Mouse (Mus musculus) C2C12 (cell line): ENCODE results near the gene Gatd1.

Experiments
- CTCF ChIP-seq: IDR thresholded peaks from one replicate; pipeline ENCODE4 v1.5.1; 2011; ENCODE audit not compliant: control insufficient read depth, insufficient read depth, insufficient read length
- FOSL1 ChIP-seq: IDR thresholded peaks from one replicate; pipeline ENCODE4 v1.8.0; 2011; ENCODE audit warnings: mild to moderate bottlenecking, low read length; ENCODE audit not compliant: poor library complexity, insufficient read depth, severe bottlenecking
- USF1 ChIP-seq: IDR thresholded peaks from one replicate; pipeline ENCODE4 v1.6.1; 2011; ENCODE audit warnings: low read depth, mild to moderate bottlenecking, control low read depth, moderate library complexity

DNA sequence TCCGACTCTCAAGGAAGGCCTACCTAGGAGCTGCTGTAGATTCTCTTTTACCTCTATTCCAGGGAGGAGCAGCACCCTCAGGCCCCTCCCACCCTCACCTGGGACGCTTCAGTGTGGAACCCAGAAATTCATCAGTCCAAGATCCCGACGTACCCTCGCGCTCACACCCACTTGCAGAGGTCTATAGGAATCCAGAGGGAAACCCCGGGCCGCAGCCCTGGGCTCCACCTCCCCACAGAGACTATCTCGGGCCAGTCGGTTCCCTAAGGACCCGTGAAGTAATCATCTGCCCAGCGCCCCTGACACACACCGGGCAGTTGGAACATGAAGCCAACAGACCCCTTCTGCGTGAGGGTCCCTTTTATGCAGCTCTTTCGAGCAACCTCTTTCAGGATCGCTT is 605 bp downstream of the Gatd1 start:
- TF ChIP-seq CTCF (no peak), USF1 (no peak), FOSL1 (no peak)
